Mouse (Mus musculus) brain, embryonic 14.5 days (tissue): ENCODE results near the gene Tmem94.

Experiments used
- CTCF ChIP-seq: fragments of 200-500 bp; IDR thresholded peaks from 2 replicates; pipeline ENCODE4 v1.5.1; 2012; ENCODE audit warnings: inconsistent platforms, mild to moderate bottlenecking, moderate library complexity, borderline replicate concordance; ENCODE audit not compliant: insufficient read depth, insufficient read length; ENCODE audit errors: extremely low read depth
- POLR2A ChIP-seq: fragments of 200-500 bp; IDR thresholded peaks from 2 replicates; pipeline ENCODE4 v1.6.1; 2012; ENCODE audit warnings: mild to moderate bottlenecking, inconsistent platforms, borderline replicate concordance; ENCODE audit not compliant: poor library complexity, insufficient read depth, insufficient read length, severe bottlenecking; ENCODE audit errors: extremely low read depth

- TF ChIP-seq CTCF: no peak
- no peak for TF ChIP-seq POLR2A
Measured at GRCm38 (mm10) chr11:115800981-115801380, 35.7 kb downstream of the Tmem94 start.
